Mouse (Mus musculus) gastrocnemius, postnatal 4 days (tissue): ENCODE data around the gene Anxa11. TPM values are rescaled to one million over a fixed set of nuclear protein-coding genes. Genes with fewer than 3 reads are reported as not detected.
"Not testable (repeated sequence)": the region's sequence is repeated elsewhere in the genome, so short reads cannot be mapped to it uniquely, and the experiment has no call there.

Source experiments
- DNase-seq, 2 experiments: peaks; one replicate each; pipeline ENCODE4 v3.0.0; 2021 to 2022; ENCODE audit warnings: low spot score in 2 of 2, mixed read lengths in 2 of 2
- total RNA-seq, 2 experiments: library from RNA; stranded (reverse); gene quantifications; 2 replicates each; pipeline ENCODE4 v1.2.3; 2021

The Anxa11 gene
- total RNA-seq, 2 experiments from 2014 or later = 111 to 124 TPM

- DNase-seq = no peak
These were observed 2.2 kb upstream of the Anxa11 start for GRCm38 (mm10) chr14:25839791-25840190.

- DNase-seq = no peak
These were observed 995 bp upstream of the Anxa11 start for GRCm38 (mm10) chr14:25840961-25841360.

GRCm38 (mm10) chr14:25841579-25841978, 377 bp upstream of the Anxa11 start:
- DNase-seq = no peak

- no peak for DNase-seq
These were observed 690 bp downstream of the Anxa11 start for GRCm38 (mm10) chr14:25842688-25843003.

- no peak for DNase-seq
These were observed 2.4 kb downstream of the Anxa11 start for GRCm38 (mm10) chr14:25844372-25844771.

- no peak for DNase-seq
These were observed 4.0 kb downstream of the Anxa11 start for GRCm38 (mm10) chr14:25845832-25846383.

- DNase-seq = no peak
These were observed 4.6 kb downstream of the Anxa11 start for GRCm38 (mm10) chr14:25846516-25846915.

GRCm38 (mm10) chr14:25847660-25848059, 5.7 kb downstream of the Anxa11 start:
- no peak for DNase-seq

- DNase-seq = no peak
These were observed 6.3 kb downstream of the Anxa11 start for GRCm38 (mm10) chr14:25848237-25848636.

GRCm38 (mm10) chr14:25848708-25849107, 6.8 kb downstream of the Anxa11 start:
- DNase-seq = not testable (repeated sequence)

- no peak for DNase-seq
These were observed 8.5 kb downstream of the Anxa11 start for GRCm38 (mm10) chr14:25850433-25850832.

GRCm38 (mm10) chr14:25851189-25851588, 9.2 kb downstream of the Anxa11 start:
- no peak for DNase-seq

- no peak for DNase-seq
These were observed 10.2 kb downstream of the Anxa11 start for GRCm38 (mm10) chr14:25852121-25852561.

- no peak for DNase-seq
These were observed 11.3 kb downstream of the Anxa11 start for GRCm38 (mm10) chr14:25853295-25853694.

GRCm38 (mm10) chr14:25853717-25854452, 11.9 kb downstream of the Anxa11 start:
- no peak for DNase-seq

GRCm38 (mm10) chr14:25855241-25855885, 13.4 kb downstream of the Anxa11 start:
- DNase-seq = no peak

- no peak for DNase-seq
These were observed 15.2 kb downstream of the Anxa11 start for GRCm38 (mm10) chr14:25857168-25857621.

GRCm38 (mm10) chr14:25857940-25858339, 16.0 kb downstream of the Anxa11 start:
- DNase-seq = no peak

GRCm38 (mm10) chr14:25861771-25862530, 20.0 kb downstream of the Anxa11 start:
- no peak for DNase-seq

GRCm38 (mm10) chr14:25863721-25864120, 21.8 kb downstream of the Anxa11 start:
- DNase-seq = no peak

- DNase-seq = no peak
These were observed 23.3 kb downstream of the Anxa11 start for GRCm38 (mm10) chr14:25865251-25865650.

- DNase-seq = no peak
These were observed 24.4 kb downstream of the Anxa11 start for GRCm38 (mm10) chr14:25866384-25866783.
